Mouse (Mus musculus): Measurements from ENCODE around the gene Cyp2t4. TPM values are rescaled to one million over a fixed set of nuclear protein-coding genes. Genes with fewer than 3 reads are reported as not detected.

Gene Cyp2t4
- total and polyA plus RNA-seq, 2 experiments from 2014 or later, result not detected

GRCm38 (mm10) chr7:27119676-27120075, 33.8 kb upstream of the Cyp2t4 start, which contains the start of gene Cyp2f2:
TSS of gene Cyp2f2 (plus strand) at chr7:27119909.
- H3K27ac ChIP-seq (ENCODE audit: low read depth), result no peak within 1 kb of the TSS
- no peaks in the 10 kb centered on the region for H3K27me3 ChIP-seq (ENCODE audit: control insufficient read depth, insufficient read depth, low read length)
- no peak for ATAC-seq (ENCODE audit: insufficient read depth, low read depth)
- no peaks in the 10 kb centered on the region for H3K9me3 ChIP-seq (replicated peaks; ENCODE audit: control insufficient read depth, low read length)
- no peaks in the 10 kb centered on the region for H3K36me3 ChIP-seq (replicated peaks; ENCODE audit: control insufficient read depth, insufficient read depth, low read length)
- TF ChIP-seq EP300 (IDR thresholded peaks at IDR 0.05; ENCODE audit: low read depth) (no peak), CTCF (IDR thresholded peaks at IDR 0.05; ENCODE audit: low read depth) (no peak)
- H3K4me3 ChIP-seq (ENCODE audit: low read depth, low read length), result no peak within 1 kb of the TSS
- H3K4me1 ChIP-seq (ENCODE audit: control insufficient read depth, insufficient read depth), result no peaks in the 10 kb centered on the region
- no peak within 1 kb of the TSS for H3K9ac ChIP-seq (replicated peaks; ENCODE audit: low read depth, low read length)
- no peak within 1 kb of the TSS for H3K4me2 ChIP-seq (ENCODE audit: low read depth, low read length)
- no peak for DNase-seq (ENCODE audit: low spot score)

- no peaks in the 10 kb centered on the region for H3K36me3 ChIP-seq (replicated peaks; ENCODE audit: control insufficient read depth, insufficient read depth, low read length)
- no peak for DNase-seq (ENCODE audit: low spot score)
- WGBS, result 62% methylated on average over 5 of the region's 5 CpGs
- H3K4me3 ChIP-seq (ENCODE audit: low read depth, low read length), result no peak overlapping the region
- TF ChIP-seq EP300 (IDR thresholded peaks at IDR 0.05; ENCODE audit: low read depth) (no peak), CTCF (IDR thresholded peaks at IDR 0.05; ENCODE audit: low read depth) (no peak)
- no peaks in the 10 kb centered on the region for H3K9me3 ChIP-seq (replicated peaks; ENCODE audit: control insufficient read depth, low read length)
- no peak for ATAC-seq (ENCODE audit: insufficient read depth, low read depth)
- H3K4me2 ChIP-seq (ENCODE audit: low read depth, low read length), result no peak overlapping the region
- no peaks in the 10 kb centered on the region for H3K4me1 ChIP-seq (ENCODE audit: control insufficient read depth, insufficient read depth)
- no peak overlapping the region for H3K27ac ChIP-seq (ENCODE audit: low read depth)
- no peak overlapping the region for H3K9ac ChIP-seq (replicated peaks; ENCODE audit: low read depth, low read length)
- H3K27me3 ChIP-seq (ENCODE audit: control insufficient read depth, insufficient read depth, low read length), result no peaks in the 10 kb centered on the region
Observed at GRCm38 (mm10) chr7:27124305-27124832, 29.1 kb upstream of the Cyp2t4 start.

- Histone ChIP-seq H3K9me3 (replicated peaks; ENCODE audit: control insufficient read depth, low read length) (no peaks in the 10 kb centered on the region), H3K27me3 (ENCODE audit: control insufficient read depth, insufficient read depth, low read length) (no peaks in the 10 kb centered on the region), H3K4me2 (ENCODE audit: low read depth, low read length) (no peak overlapping the region), H3K9ac (replicated peaks; ENCODE audit: low read depth, low read length) (no peak overlapping the region), H3K36me3 (replicated peaks; ENCODE audit: control insufficient read depth, insufficient read depth, low read length) (no peaks in the 10 kb centered on the region), H3K4me3 (ENCODE audit: low read depth, low read length) (no peak overlapping the region), H3K27ac (ENCODE audit: low read depth) (no peak overlapping the region), H3K4me1 (ENCODE audit: control insufficient read depth, insufficient read depth) (no peaks in the 10 kb centered on the region)
- ATAC-seq (ENCODE audit: insufficient read depth, low read depth) (no peak), DNase-seq (ENCODE audit: low spot score) (no peak)
- TF ChIP-seq CTCF (IDR thresholded peaks at IDR 0.05; ENCODE audit: low read depth) (no peak), EP300 (IDR thresholded peaks at IDR 0.05; ENCODE audit: low read depth) (no peak)
- 70% methylated on average over 4 of the region's 4 CpGs for WGBS
Observed at GRCm38 (mm10) chr7:27124969-27125368, 28.5 kb upstream of the Cyp2t4 start.

- H3K9me3 ChIP-seq (replicated peaks; ENCODE audit: control insufficient read depth, low read length), result no peaks in the 10 kb centered on the region
- no peak overlapping the region for H3K27ac ChIP-seq (ENCODE audit: low read depth)
- no peaks in the 10 kb centered on the region for H3K27me3 ChIP-seq (ENCODE audit: control insufficient read depth, insufficient read depth, low read length)
- no peak for TF ChIP-seq EP300 (IDR thresholded peaks at IDR 0.05; ENCODE audit: low read depth)
- peak; percentile 54 for TF ChIP-seq CTCF (IDR thresholded peaks at IDR 0.05; ENCODE audit: low read depth)
- H3K9ac ChIP-seq (replicated peaks; ENCODE audit: low read depth, low read length), result no peak overlapping the region
- ATAC-seq (ENCODE audit: insufficient read depth, low read depth), result no peak
- no peak for DNase-seq (ENCODE audit: low spot score)
- no peaks in the 10 kb centered on the region for H3K36me3 ChIP-seq (replicated peaks; ENCODE audit: control insufficient read depth, insufficient read depth, low read length)
- WGBS, result 44% methylated on average over 3 of the region's 3 CpGs
- H3K4me1 ChIP-seq (ENCODE audit: control insufficient read depth, insufficient read depth), result no peaks in the 10 kb centered on the region
- H3K4me2 ChIP-seq (ENCODE audit: low read depth, low read length), result no peak overlapping the region
- no peak overlapping the region for H3K4me3 ChIP-seq (ENCODE audit: low read depth, low read length)
Observed at GRCm38 (mm10) chr7:27128162-27128561, 25.4 kb upstream of the Cyp2t4 start.

GRCm38 (mm10) chr7:27128946-27129345, 24.6 kb upstream of the Cyp2t4 start:
- no peak for DNase-seq (ENCODE audit: low spot score)
- Histone ChIP-seq H3K4me1 (ENCODE audit: control insufficient read depth, insufficient read depth) (no peaks in the 10 kb centered on the region), H3K4me2 (ENCODE audit: low read depth, low read length) (no peak overlapping the region), H3K36me3 (replicated peaks; ENCODE audit: control insufficient read depth, insufficient read depth, low read length) (no peaks in the 10 kb centered on the region), H3K9me3 (replicated peaks; ENCODE audit: control insufficient read depth, low read length) (no peaks in the 10 kb centered on the region), H3K27me3 (ENCODE audit: control insufficient read depth, insufficient read depth, low read length) (no peaks in the 10 kb centered on the region), H3K9ac (replicated peaks; ENCODE audit: low read depth, low read length) (no peak overlapping the region), H3K27ac (ENCODE audit: low read depth) (no peak overlapping the region), H3K4me3 (ENCODE audit: low read depth, low read length) (no peak overlapping the region)
- WGBS, result 47% methylated on average over 13 of the region's 13 CpGs
- ATAC-seq (ENCODE audit: insufficient read depth, low read depth), result no peak
- TF ChIP-seq EP300 (IDR thresholded peaks at IDR 0.05; ENCODE audit: low read depth) (no peak), CTCF (IDR thresholded peaks at IDR 0.05; ENCODE audit: low read depth) (no peak)

GRCm38 (mm10) chr7:27129811-27130210, 23.7 kb upstream of the Cyp2t4 start:
- H3K9me3 ChIP-seq (replicated peaks; ENCODE audit: control insufficient read depth, low read length), result no peaks in the 10 kb centered on the region
- H3K36me3 ChIP-seq (replicated peaks; ENCODE audit: control insufficient read depth, insufficient read depth, low read length), result no peaks in the 10 kb centered on the region
- H3K4me2 ChIP-seq (ENCODE audit: low read depth, low read length), result no peak overlapping the region
- no peak overlapping the region for H3K4me3 ChIP-seq (ENCODE audit: low read depth, low read length)
- WGBS, result 85% methylated on average over 12 of the region's 12 CpGs
- no peaks in the 10 kb centered on the region for H3K27me3 ChIP-seq (ENCODE audit: control insufficient read depth, insufficient read depth, low read length)
- H3K27ac ChIP-seq (ENCODE audit: low read depth), result no peak overlapping the region
- H3K4me1 ChIP-seq (ENCODE audit: control insufficient read depth, insufficient read depth), result no peaks in the 10 kb centered on the region
- H3K9ac ChIP-seq (replicated peaks; ENCODE audit: low read depth, low read length), result no peak overlapping the region
- TF ChIP-seq EP300 (IDR thresholded peaks at IDR 0.05; ENCODE audit: low read depth), result no peak
- no peak for TF ChIP-seq CTCF (IDR thresholded peaks at IDR 0.05; ENCODE audit: low read depth)
- ATAC-seq (ENCODE audit: insufficient read depth, low read depth) (no peak), DNase-seq (ENCODE audit: low spot score) (no peak)

All from heart, postnatal 0 days (tissue).